8 mouse cellular contexts compared by ENCODE assay signal in genomic region chr11:5999832-6000771, GRCm38 (mm10). TPM values are rescaled to one million over a fixed set of nuclear protein-coding genes. Genes with fewer than 3 reads are reported as not detected.
DNase-seq lines count a peak whose midpoint lies in the region; ATAC-seq and TF ChIP-seq lines count a peak whose summit lies in the region.

No protein-coding gene starts in this region.

- peaks cover 9% of the 10 kb centered on the region for H3K27me3 ChIP-seq in heart, embryonic 12.5 days (replicated peaks)
- no peaks in the 10 kb centered on the region for H3K27me3 ChIP-seq in kidney, embryonic 14.5 days (ENCODE audit: control insufficient read depth, insufficient read depth, low read length)
- H3K27me3 ChIP-seq in limb, embryonic 13.5 days = peaks cover 15% of the 10 kb centered on the region
- no peaks in the 10 kb centered on the region for H3K27me3 ChIP-seq in midbrain, embryonic 14.5 days (ENCODE audit: control insufficient read depth, insufficient read depth, low read length)
- H3K27me3 ChIP-seq in small intestine, adult 2 months (ENCODE audit: control insufficient read depth, insufficient read depth, low read length) = no peaks in the 10 kb centered on the region

- peaks cover 54% of the 10 kb centered on the region for H3K4me1 ChIP-seq in heart, embryonic 12.5 days (replicated peaks)
- H3K4me1 ChIP-seq in kidney, embryonic 14.5 days (ENCODE audit: control insufficient read depth, insufficient read depth, low read length) = peaks cover 21% of the 10 kb centered on the region
- peaks cover 30% of the 10 kb centered on the region for H3K4me1 ChIP-seq in limb, embryonic 13.5 days
- H3K4me1 ChIP-seq in midbrain, embryonic 14.5 days (ENCODE audit: control insufficient read depth, insufficient read depth, low read length) = peaks cover 8% of the 10 kb centered on the region; the same call in 1 of the 2 replicates
- peaks cover 49% of the 10 kb centered on the region for H3K4me1 ChIP-seq in small intestine, adult 2 months (ENCODE audit: control insufficient read depth, insufficient read depth, insufficient read length, low read length)

- no peaks in the 10 kb centered on the region for H3K9me3 ChIP-seq in heart, embryonic 12.5 days (replicated peaks)
- H3K9me3 ChIP-seq in kidney, embryonic 14.5 days (ENCODE audit: control insufficient read depth, low read length) = no peaks in the 10 kb centered on the region
- H3K9me3 ChIP-seq in limb, embryonic 13.5 days = no peaks in the 10 kb centered on the region
- H3K9me3 ChIP-seq in midbrain, embryonic 14.5 days (ENCODE audit: control insufficient read depth, low read length) = no peaks in the 10 kb centered on the region

- ATAC-seq in heart, embryonic 12.5 days (ENCODE audit: insufficient number of reproducible peaks, low FRiP score) = peak; percentile 92
- peak; percentile 88 for ATAC-seq in kidney, embryonic 14.5 days (ENCODE audit: low FRiP score, low TSS enrichment)
- ATAC-seq in limb, embryonic 13.5 days (ENCODE audit: low FRiP score, low read depth) = peak; percentile 93
- ATAC-seq in midbrain, embryonic 14.5 days (ENCODE audit: low FRiP score, low TSS enrichment) = peak; percentile 72

- DNase-seq in 416B (ENCODE audit: low read depth) = peak; percentile 94
- DNase-seq in brain, adult 2 months (ENCODE audit: low read depth, low spot score) = peak; percentile 98
- peak; percentile 80 for DNase-seq in fibroblast of lung, adult 2 months (ENCODE audit: low read depth)
- peak; percentile 69 for DNase-seq in midbrain, embryonic 14.5 days

- WGBS in heart, embryonic 12.5 days = 3% methylated on average over 8 of the region's 8 CpGs
- WGBS in kidney, embryonic 14.5 days = 23% methylated on average over 8 of the region's 8 CpGs
- WGBS in limb, embryonic 13.5 days = 12% methylated on average over 8 of the region's 8 CpGs
- WGBS in midbrain, embryonic 14.5 days = 14% methylated on average over 8 of the region's 8 CpGs
- WGBS in small intestine, adult 2 months = 40% methylated on average over 8 of the region's 8 CpGs

- no peaks in the 10 kb centered on the region for H3K36me3 ChIP-seq in heart, embryonic 12.5 days
- H3K36me3 ChIP-seq in kidney, embryonic 14.5 days (ENCODE audit: control insufficient read depth, insufficient read depth, low read length) = no peaks in the 10 kb centered on the region
- H3K36me3 ChIP-seq in limb, embryonic 13.5 days = no peaks in the 10 kb centered on the region
- no peaks in the 10 kb centered on the region for H3K36me3 ChIP-seq in midbrain, embryonic 14.5 days (ENCODE audit: control insufficient read depth, insufficient read depth, low read length)
- no peaks in the 10 kb centered on the region for H3K36me3 ChIP-seq in small intestine, adult 2 months (ENCODE audit: control insufficient read depth, insufficient read depth, low read length)

- H3K4me3 ChIP-seq in heart, embryonic 12.5 days = no peak overlapping the region
- H3K4me3 ChIP-seq in kidney, embryonic 14.5 days (ENCODE audit: low read length) = no peak overlapping the region
- no peak overlapping the region for H3K4me3 ChIP-seq in limb, embryonic 13.5 days
- H3K4me3 ChIP-seq in midbrain, embryonic 14.5 days (replicated peaks; ENCODE audit: low read depth, low read length) = no peak overlapping the region
- no peak overlapping the region for H3K4me3 ChIP-seq in small intestine, adult 2 months (ENCODE audit: low read depth, low read length)

- peak overlapping the region; percentile 35 for H3K4me2 ChIP-seq in heart, embryonic 12.5 days
- H3K4me2 ChIP-seq in kidney, embryonic 14.5 days (replicated peaks; ENCODE audit: low read depth, low read length) = no peak overlapping the region
- peak overlapping the region; percentile 10; the same call in 1 of the 2 replicates for H3K4me2 ChIP-seq in limb, embryonic 13.5 days (replicated peaks)
- no peak overlapping the region for H3K4me2 ChIP-seq in midbrain, embryonic 14.5 days (ENCODE audit: low read length)

- peak overlapping the region; percentile 97 for H3K27ac ChIP-seq in heart, embryonic 12.5 days (ENCODE audit: poor library complexity, severe bottlenecking)
- H3K27ac ChIP-seq in kidney, embryonic 14.5 days (ENCODE audit: low read depth, low read length) = peak overlapping the region; percentile 70; the same call in 1 of the 2 replicates
- H3K27ac ChIP-seq in limb, embryonic 13.5 days = peak overlapping the region; percentile 78
- H3K27ac ChIP-seq in midbrain, embryonic 14.5 days (replicated peaks; ENCODE audit: low read depth, low read length) = peak overlapping the region; percentile 16; the same call in 1 of the 2 replicates
- H3K27ac ChIP-seq in small intestine, adult 2 months (ENCODE audit: insufficient read depth, low read depth, low read length) = peak overlapping the region; percentile 84

- TF ChIP-seq CTCF in small intestine, adult 2 months (IDR thresholded peaks at IDR 0.05; ENCODE audit: extremely low read depth, insufficient read length, insufficient replicate concordance, low read depth, low read length) = no peak

- TF ChIP-seq POLR2A in small intestine, adult 2 months (IDR thresholded peaks at IDR 0.05; ENCODE audit: low read depth, low read length) = no peak

- H3K9ac ChIP-seq in heart, embryonic 12.5 days = peak overlapping the region; percentile 42; the same call in 1 of the 2 replicates
- peak overlapping the region; percentile 13; the same call in 1 of the 2 replicates for H3K9ac ChIP-seq in kidney, embryonic 14.5 days (ENCODE audit: low read depth, low read length)
- H3K9ac ChIP-seq in limb, embryonic 13.5 days = peak overlapping the region; percentile 39; the same call in 1 of the 2 replicates
- H3K9ac ChIP-seq in midbrain, embryonic 14.5 days (replicated peaks; ENCODE audit: low read length) = 0 out of 2 replicates have a peak overlapping the region, but pooled peaks have one; percentile 23

RNA-seq across cellular contexts. Expression of gene Ykt6, which starts 44.6 kb away (rescaled TPM):
- polyA plus RNA-seq in heart, embryonic 12.5 days (2016; fragmentation: Nextera tagmentation; extraction: Ambion mirVana) = 41.6 and 42.0 TPM in 2 replicates
- polyA plus RNA-seq in kidney, embryonic 14.5 days (2014; fragmentation: Nextera tagmentation; extraction: Ambion mirVana) = 23.1 and 34.4 TPM in 2 replicates
- 64.4 and 66.6 TPM in 2 replicates for polyA plus RNA-seq in limb, embryonic 13.5 days (2015; fragmentation: Nextera tagmentation; extraction: Ambion mirVana)
- polyA plus RNA-seq in midbrain, embryonic 14.5 days (2014; fragmentation: Nextera tagmentation; extraction: Ambion mirVana) = 40.5 and 57.6 TPM in 2 replicates
- 56.2 and 84.5 TPM in 2 replicates for polyA plus RNA-seq in small intestine, adult 2 months (2012; rRNA removed)

RNA-seq across cellular contexts. Expression of gene Gck, which starts 50.2 kb away (rescaled TPM):
- 2.2 and 2.8 TPM in 2 replicates for polyA plus RNA-seq in heart, embryonic 12.5 days (2016; fragmentation: Nextera tagmentation; extraction: Ambion mirVana)
- 1.5 and 2.0 TPM in 2 replicates for polyA plus RNA-seq in kidney, embryonic 14.5 days (2014; fragmentation: Nextera tagmentation; extraction: Ambion mirVana)
- 1.5 and 2.8 TPM in 2 replicates for polyA plus RNA-seq in limb, embryonic 13.5 days (2015; fragmentation: Nextera tagmentation; extraction: Ambion mirVana)
- polyA plus RNA-seq in midbrain, embryonic 14.5 days (2014; fragmentation: Nextera tagmentation; extraction: Ambion mirVana) = 5.9 and 9.8 TPM in 2 replicates
- 0.33 and 1.2 TPM in 2 replicates for polyA plus RNA-seq in small intestine, adult 2 months (2012; rRNA removed)

Comparison
In these comparisons a context has a peak if more than half of its experiments do, and no peak if none do; other contexts are left out.
1. H3K27ac ChIP-seq: peak in every context shown above with its lines; median percentile 97 in heart, embryonic 12.5 days; 84 in small intestine, adult 2 months; 78 in limb, embryonic 13.5 days; 70 in kidney, embryonic 14.5 days; 16 in midbrain, embryonic 14.5 days.
2. H3K4me2 ChIP-seq: peak in heart, embryonic 12.5 days (single experiment) and limb, embryonic 13.5 days (single experiment); none in kidney, embryonic 14.5 days (single experiment) and midbrain, embryonic 14.5 days (single experiment).
3. Peak in every context shown above with its lines, with median percentiles within 50 percentile points of each other: DNase-seq, ATAC-seq and H3K9ac ChIP-seq.